In the genomic region with DNA sequence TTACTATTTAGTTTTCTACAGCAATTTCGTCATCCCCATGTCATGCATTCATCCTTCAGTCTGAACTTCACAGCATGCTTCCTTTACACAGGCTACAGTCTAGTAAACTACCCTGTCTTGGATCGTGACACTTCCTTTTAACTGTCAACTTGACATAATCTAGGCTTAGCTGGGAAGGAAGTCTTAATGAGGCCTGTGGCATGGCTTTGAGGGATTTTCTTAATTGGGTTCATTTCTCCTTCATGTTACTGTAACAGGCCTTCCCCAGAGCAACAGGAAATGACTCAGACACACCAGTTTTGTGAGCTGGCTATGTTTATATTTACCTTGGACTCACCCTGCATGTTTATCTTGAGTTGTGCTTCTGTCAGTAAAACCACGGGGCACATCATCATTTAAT, we compare ENCODE assay signal across 18 mouse cellular contexts.
DNase-seq lines count a peak whose midpoint lies in the region; ATAC-seq and TF ChIP-seq lines count a peak whose summit lies in the region.
"Had no signal": no experiment of that assay in that cellular context is flagged by ENCODE, and none has a peak within 500 bp of the region (broad histone marks: within the 10 kb centered on the region; RNA-seq: fewer than 3 reads in every experiment).

No protein-coding gene starts in this region.

- WGBS in heart, embryonic 15.5 days = 25% methylated on average over 3 of the region's 3 CpGs
- 17% methylated on average over 3 of the region's 3 CpGs for WGBS in lung, embryonic 14.5 days

- 0 out of 2 replicates have a peak, but pooled peaks have one; percentile 43 for ATAC-seq in heart, embryonic 15.5 days (replicated peaks; ENCODE audit: insufficient number of reproducible peaks, insufficient read depth, low FRiP score, low read depth)
- ATAC-seq in lung, embryonic 14.5 days (ENCODE audit: insufficient read depth) = peak; percentile 90
- ATAC-seq in megakaryocyte, adult 5-6 weeks (ENCODE audit: poor library complexity, severe bottlenecking) = no peak
- ATAC-seq: forebrain, embryonic 15.5 days had no signal

- no peaks in the 10 kb centered on the region for H3K36me3 ChIP-seq in heart, embryonic 15.5 days
- no peaks in the 10 kb centered on the region for H3K36me3 ChIP-seq in lung, embryonic 14.5 days (ENCODE audit: insufficient read depth)
- H3K36me3 ChIP-seq: embryonic facial prominence, embryonic 13.5 days; forebrain, embryonic 15.5 days; hindbrain, embryonic 12.5 days; stomach, embryonic 15.5 days had no signal

- H3K9ac ChIP-seq in heart, embryonic 15.5 days = no peak overlapping the region
- no peak overlapping the region for H3K9ac ChIP-seq in lung, embryonic 14.5 days
- H3K9ac ChIP-seq: embryonic facial prominence, embryonic 13.5 days; forebrain, embryonic 15.5 days; hindbrain, embryonic 12.5 days; stomach, embryonic 15.5 days had no signal

- no peak overlapping the region for H3K4me2 ChIP-seq in heart, embryonic 15.5 days
- H3K4me2 ChIP-seq in lung, embryonic 14.5 days = no peak overlapping the region
- H3K4me2 ChIP-seq: embryonic facial prominence, embryonic 13.5 days; forebrain, embryonic 15.5 days; hindbrain, embryonic 12.5 days; stomach, embryonic 15.5 days had no signal

- TF ChIP-seq CTCF in lung, embryonic 14.5 days (IDR thresholded peaks at IDR 0.05; ENCODE audit: low read depth) = no peak
- TF ChIP-seq CTCF in brain, embryonic 14.5 days (IDR thresholded peaks at IDR 0.05; ENCODE audit: borderline replicate concordance, extremely low read depth, insufficient read depth, insufficient read length) = no peak

- H3K4me1 ChIP-seq in heart, embryonic 15.5 days (replicated peaks) = no peaks in the 10 kb centered on the region
- H3K4me1 ChIP-seq in lung, embryonic 14.5 days (ENCODE audit: insufficient read depth) = no peaks in the 10 kb centered on the region
- H3K4me1 ChIP-seq: embryonic facial prominence, embryonic 13.5 days; forebrain, embryonic 15.5 days; hindbrain, embryonic 12.5 days; stomach, embryonic 15.5 days had no signal

- no peaks in the 10 kb centered on the region for H3K9me3 ChIP-seq in heart, embryonic 15.5 days (replicated peaks)
- no peaks in the 10 kb centered on the region for H3K9me3 ChIP-seq in lung, embryonic 14.5 days (ENCODE audit: low read depth, low read length)
- H3K9me3 ChIP-seq: embryonic facial prominence, embryonic 13.5 days; forebrain, embryonic 15.5 days; hindbrain, embryonic 12.5 days; stomach, embryonic 15.5 days had no signal

- H3K4me3 ChIP-seq in heart, embryonic 15.5 days = no peak overlapping the region
- H3K4me3 ChIP-seq in lung, embryonic 14.5 days (ENCODE audit: low read depth, low read length) = no peak overlapping the region
- H3K4me3 ChIP-seq: embryonic facial prominence, embryonic 13.5 days; forebrain, embryonic 15.5 days; hindbrain, embryonic 12.5 days; stomach, embryonic 15.5 days had no signal

- no peak for DNase-seq in heart, postnatal 4 days
- peak; percentile 69 for DNase-seq in lung, embryonic 14.5 days
- DNase-seq in lung, adult 18-20 months = no peak
- DNase-seq in brain, embryonic 14.5 days (ENCODE audit: low read depth) = peak; percentile 31
- DNase-seq in retina, postnatal 1 day = peak; percentile 5
- DNase-seq: adrenal gland, postnatal 36 days; cerebellum, adult 11 months; gastrocnemius, postnatal 25 days; right cerebral cortex, postnatal 4 days; thymus, postnatal 36 days had no signal

- H3K27ac ChIP-seq in heart, embryonic 15.5 days = no peak overlapping the region
- no peak overlapping the region for H3K27ac ChIP-seq in lung, embryonic 14.5 days (ENCODE audit: low read depth)
- H3K27ac ChIP-seq: embryonic facial prominence, embryonic 13.5 days; forebrain, embryonic 15.5 days; hindbrain, embryonic 12.5 days; macrophage; stomach, embryonic 15.5 days had no signal

- H3K27me3 ChIP-seq in heart, embryonic 15.5 days = no peaks in the 10 kb centered on the region
- no peaks in the 10 kb centered on the region for H3K27me3 ChIP-seq in lung, embryonic 14.5 days (ENCODE audit: insufficient read depth, low read length)
- H3K27me3 ChIP-seq: CH12.LX; embryonic facial prominence, embryonic 13.5 days; forebrain, embryonic 15.5 days; hindbrain, embryonic 12.5 days; stomach, embryonic 15.5 days had no signal

- TF ChIP-seq POLR2A in brain, embryonic 14.5 days (IDR thresholded peaks at IDR 0.05; ENCODE audit: borderline replicate concordance, extremely low read depth, insufficient read depth, insufficient read length, poor library complexity, severe bottlenecking) = no peak

Comparison
In these comparisons a context has a peak if more than half of its experiments do, and no peak if none do; other contexts are left out.
1. DNase-seq: peak in lung, embryonic 14.5 days (single experiment), brain, embryonic 14.5 days (single experiment) and retina, postnatal 1 day (single experiment); none in heart, postnatal 4 days (single experiment) and lung, adult 18-20 months (0 of 2).